Mouse (Mus musculus) MEL (cell line): ENCODE measurements at regions not wholly inside any gene's neighbourhood (a gene's known extent, or its start where the extent isn't known, plus 50 kb on each side); places are given as distances from the start of the nearest gene placed in this dataset.

Experiments
- DNase-seq: peaks from one replicate; pipeline ENCODE4 v3.0.0; 2011; ENCODE audit warnings: low read depth, low spot score
- H3K27ac ChIP-seq: 2 replicates; pipeline ENCODE4 v1.5.1; 2012; ENCODE audit warnings: low read depth, mild to moderate bottlenecking, control low read depth, low read length, moderate library complexity; ENCODE audit not compliant: control insufficient read depth
- H3K27me3 ChIP-seq, 2 experiments: fragments of 150-350 bp in 1 of 2; sonication (generic) in 1 of 2; 2 replicates each; pipeline ENCODE4 v1.6.1; 2012; ENCODE audit warnings: low read length in 2 of 2, mild to moderate bottlenecking in 2 of 2, improper control_type of control experiment in 1 of 2, moderate library complexity in 1 of 2; ENCODE audit not compliant: insufficient read depth in 2 of 2, control insufficient read depth in 1 of 2
- H3K36me3 ChIP-seq, 2 experiments: 2 replicates each; pipeline ENCODE4 v1.6.1; 2012 to 2014; ENCODE audit warnings: low read length in 2 of 2, improper control_type of control experiment in 1 of 2, inconsistent platforms in 1 of 2, mild to moderate bottlenecking in 1 of 2; ENCODE audit not compliant: insufficient read depth in 2 of 2, control insufficient read depth in 1 of 2
- H3K4me1 ChIP-seq, 2 experiments: fragments of 150-350 bp in 1 of 2; sonication (generic) in 1 of 2; 2 replicates each; pipeline ENCODE4 v1.6.1; 2012; ENCODE audit warnings: low read length in 2 of 2, improper control_type of control experiment in 1 of 2, mild to moderate bottlenecking in 1 of 2; ENCODE audit not compliant: insufficient read depth in 2 of 2, control insufficient read depth in 1 of 2
- H3K4me3 ChIP-seq, 2 experiments: fragments of 150-350 bp in 1 of 2; sonication (generic) in 1 of 2; 2 replicates each; pipeline ENCODE4 v1.5.1; 2012; ENCODE audit warnings: low read depth in 2 of 2, low read length in 2 of 2, mild to moderate bottlenecking in 2 of 2, moderate library complexity in 2 of 2, control low read depth in 1 of 2, improper control_type of control experiment in 1 of 2; ENCODE audit not compliant: control insufficient read depth in 1 of 2, insufficient read depth in 1 of 2
- H3K79me2 ChIP-seq: 2 replicates; pipeline ENCODE4 v1.6.1; 2012; ENCODE audit warnings: mild to moderate bottlenecking, low read length, moderate library complexity; ENCODE audit not compliant: control insufficient read depth, poor library complexity, insufficient read depth
- H3K9ac ChIP-seq: 2 replicates; pipeline ENCODE4 v1.6.1; 2012; ENCODE audit warnings: low read depth, mild to moderate bottlenecking, control low read depth, low read length, moderate library complexity; ENCODE audit not compliant: control insufficient read depth, poor library complexity, severe bottlenecking
- H3K9me3 ChIP-seq: fragments of 150-350 bp; sonication (generic); replicated peaks from 2 replicates; pipeline ENCODE4 v1.6.1; 2012; ENCODE audit warnings: mild to moderate bottlenecking, low read length, improper control_type of control experiment, moderate library complexity; ENCODE audit not compliant: insufficient read depth
- BHLHE40 ChIP-seq: IDR thresholded peaks from 2 replicates; pipeline ENCODE4 v1.6.1; 2012; ENCODE audit warnings: low read depth, mild to moderate bottlenecking, inconsistent platforms, low read length, improper control_type of control experiment, borderline replicate concordance
- E2F4 ChIP-seq: IDR thresholded peaks from 2 replicates; pipeline ENCODE4 v1.6.1; 2011; ENCODE audit warnings: low read depth, low read length, improper control_type of control experiment, borderline replicate concordance
- JUND ChIP-seq: IDR thresholded peaks from 2 replicates; pipeline ENCODE4 v1.6.1; 2011; ENCODE audit warnings: low read depth, mild to moderate bottlenecking, improper control_type of control experiment, low read length
- MAFK ChIP-seq: IDR thresholded peaks from 2 replicates; pipeline ENCODE4 v1.6.1; 2011; ENCODE audit warnings: low read depth, mild to moderate bottlenecking, low read length, improper control_type of control experiment, borderline replicate concordance
- MAZ ChIP-seq: IDR thresholded peaks from 2 replicates; pipeline ENCODE4 v1.6.1; 2012; ENCODE audit warnings: low read depth, mild to moderate bottlenecking, inconsistent platforms, low read length, improper control_type of control experiment
- MEF2A ChIP-seq: IDR thresholded peaks from 2 replicates; pipeline ENCODE4 v1.6.1; 2014; ENCODE audit warnings: low read depth, mild to moderate bottlenecking, inconsistent platforms, low read length, improper control_type of control experiment; ENCODE audit not compliant: poor library complexity, insufficient replicate concordance, severe bottlenecking; ENCODE audit errors: extremely low read depth
- MXI1 ChIP-seq: IDR thresholded peaks from 2 replicates; pipeline ENCODE4 v1.6.1; 2011; ENCODE audit warnings: mild to moderate bottlenecking, low read depth, low read length, improper control_type of control experiment
- MYC ChIP-seq: IDR thresholded peaks from 2 replicates; pipeline ENCODE4 v1.6.1; 2011; ENCODE audit warnings: low read depth, mild to moderate bottlenecking, low read length, improper control_type of control experiment, moderate library complexity
- POLR2A ChIP-seq, 2 experiments: IDR thresholded peaks; 2 replicates each; pipeline ENCODE4 v1.6.1; 2011 to 2012; ENCODE audit warnings: low read length in 2 of 2, mild to moderate bottlenecking in 2 of 2, control low read depth in 1 of 2, improper control_type of control experiment in 1 of 2, low read depth in 1 of 2, moderate library complexity in 1 of 2; ENCODE audit not compliant: control insufficient read depth in 1 of 2, insufficient read depth in 1 of 2, poor library complexity in 1 of 2
- POLR2AphosphoS5 ChIP-seq: IDR thresholded peaks from 2 replicates; pipeline ENCODE4 v1.6.1; 2012; ENCODE audit warnings: low read depth, borderline replicate concordance, mild to moderate bottlenecking, inconsistent platforms, low read length, moderate library complexity, mixed read lengths
- RAD21 ChIP-seq: IDR thresholded peaks from 2 replicates; pipeline ENCODE4 v1.6.1; 2011; ENCODE audit warnings: mild to moderate bottlenecking, low read depth, low read length, improper control_type of control experiment
- RCOR1 ChIP-seq: IDR thresholded peaks from 2 replicates; pipeline ENCODE4 v1.6.1; 2012; ENCODE audit warnings: low read depth, mild to moderate bottlenecking, inconsistent platforms, low read length, improper control_type of control experiment
- SIN3A ChIP-seq: IDR thresholded peaks from 2 replicates; pipeline ENCODE4 v1.6.1; 2012; ENCODE audit warnings: low read length, improper control_type of control experiment, inconsistent platforms
- SMC3 ChIP-seq: IDR thresholded peaks from 2 replicates; pipeline ENCODE4 v1.6.1; 2011; ENCODE audit warnings: low read depth, low read length, improper control_type of control experiment
- TAL1 ChIP-seq: IDR thresholded peaks from 2 replicates; pipeline ENCODE4 v1.6.1; 2012; ENCODE audit warnings: mild to moderate bottlenecking, inconsistent platforms, low read length, moderate library complexity, mixed read lengths
- TBP ChIP-seq: IDR thresholded peaks from 2 replicates; pipeline ENCODE4 v1.8.0; 2011; ENCODE audit warnings: low read depth, low read length, improper control_type of control experiment
- TCF12 ChIP-seq: IDR thresholded peaks from 2 replicates; pipeline ENCODE4 v1.6.1; 2014; ENCODE audit warnings: low read depth, mild to moderate bottlenecking, inconsistent platforms, low read length, improper control_type of control experiment, moderate library complexity
- ZMIZ1 ChIP-seq: IDR thresholded peaks from 2 replicates; pipeline ENCODE4 v1.6.1; 2012; ENCODE audit warnings: low read depth, mild to moderate bottlenecking, inconsistent platforms, low read length, improper control_type of control experiment, moderate library complexity
- ZNF384 ChIP-seq: IDR thresholded peaks from 2 replicates; pipeline ENCODE4 v1.6.1; 2012; ENCODE audit warnings: low read depth, mild to moderate bottlenecking, inconsistent platforms, low read length, improper control_type of control experiment

- Histone ChIP-seq H3K36me3 (peaks cover 0 to 4% of the 10 kb centered on the region in 2 experiments; a peak in 2 of 4 replicates), H3K4me3 (no peak overlapping the region), H3K9ac (no peak overlapping the region), H3K9me3 (no peaks in the 10 kb centered on the region), H3K27me3 (no peaks in the 10 kb centered on the region), H3K4me1 (peaks cover 0 to 8% of the 10 kb centered on the region in 2 experiments; a peak in 2 of 4 replicates), H3K79me2 (no peaks in the 10 kb centered on the region), H3K27ac (no peak overlapping the region)
- no peak for TF ChIP-seq BHLHE40
- no peak for TF ChIP-seq MAZ
- no peak for TF ChIP-seq POLR2AphosphoS5
- TF ChIP-seq TAL1, result no peak
- no peak for TF ChIP-seq MXI1
- TF ChIP-seq ZMIZ1, result no peak
- no peak for TF ChIP-seq POLR2A (IDR thresholded peaks at IDR 0.05; ENCODE audit: control insufficient read depth in 1 of 2, insufficient read depth in 1 of 2, low read depth in 1 of 2, low read length in 2 of 2, poor library complexity in 1 of 2)
- no peak for TF ChIP-seq SIN3A
- no peak for TF ChIP-seq RAD21
- no peak for TF ChIP-seq E2F4
- TF ChIP-seq MAFK, result no peak
- no peak for DNase-seq
These were observed 2191.1 kb downstream of the 9330182O14Rik start for GRCm38 (mm10) chr15:42325221-42325620.

- H3K79me2 ChIP-seq, result no peaks in the 10 kb centered on the region
- no peaks in the 10 kb centered on the region for H3K4me1 ChIP-seq
- H3K27me3 ChIP-seq, result no peaks in the 10 kb centered on the region
- no peak overlapping the region for H3K4me3 ChIP-seq
- H3K27ac ChIP-seq, result no peak overlapping the region
- DNase-seq, result no peak
- no peaks in the 10 kb centered on the region for H3K9me3 ChIP-seq
- no peak for TF ChIP-seq ZNF384
- no peak for TF ChIP-seq RCOR1
- TF ChIP-seq, all 39 proteins: peak for 0
- H3K36me3 ChIP-seq, result no peaks in the 10 kb centered on the region
- H3K9ac ChIP-seq, result no peak overlapping the region
These were observed 2194.4 kb downstream of the 9330182O14Rik start for GRCm38 (mm10) chr15:42328535-42328934.

DNA sequence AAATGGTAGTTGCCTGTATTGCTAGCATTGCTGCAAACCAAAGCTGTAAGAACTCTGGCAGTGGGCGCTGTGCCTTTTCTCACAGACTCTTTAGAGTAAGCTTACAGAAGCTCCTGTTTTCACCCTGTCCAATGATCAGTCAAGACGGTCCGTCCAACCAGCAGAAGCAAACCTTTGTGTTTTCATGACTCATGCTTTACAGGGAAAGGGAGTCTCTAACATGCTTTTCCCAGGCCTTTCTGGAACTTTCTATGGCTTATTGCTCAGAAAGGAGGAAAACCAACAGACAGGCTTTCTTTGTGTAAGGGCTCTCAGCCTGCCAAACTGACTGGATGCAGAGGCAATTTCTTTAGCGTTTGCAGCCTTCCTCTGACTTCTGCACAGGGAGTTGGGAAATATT lies 2195.6 kb downstream of the 9330182O14Rik start:
- no peak for TF ChIP-seq JUND
- no peak for TF ChIP-seq RCOR1
- no peak for TF ChIP-seq TCF12
- TF ChIP-seq SMC3, result no peak
- no peak for TF ChIP-seq MYC
- no peak for TF ChIP-seq TBP
- no peak for TF ChIP-seq SIN3A
- TF ChIP-seq MEF2A, result no peak
- Histone ChIP-seq H3K4me3 (no peak overlapping the region), H3K27ac (no peak overlapping the region), H3K9ac (no peak overlapping the region), H3K4me1 (no peaks in the 10 kb centered on the region), H3K27me3 (no peaks in the 10 kb centered on the region), H3K79me2 (no peaks in the 10 kb centered on the region), H3K36me3 (no peaks in the 10 kb centered on the region), H3K9me3 (no peaks in the 10 kb centered on the region)
- no peak for DNase-seq
